Mouse (Mus musculus) testis, adult 2 months (tissue): ENCODE data around the gene Rnh1. TPM values are rescaled to one million over a fixed set of nuclear protein-coding genes. Genes with fewer than 3 reads are reported as not detected.

ENCODE experiments used
- H3K27ac ChIP-seq: fragments of 200-500 bp; 2 replicates; pipeline ENCODE4 v1.5.1; 2012; ENCODE audit warnings: low read depth, low read length; ENCODE audit not compliant: control insufficient read depth, insufficient read depth
- H3K27me3 ChIP-seq: fragments of 200-500 bp; 2 replicates; pipeline ENCODE4 v1.6.1; 2012; ENCODE audit warnings: mild to moderate bottlenecking, low read length, moderate library complexity; ENCODE audit not compliant: control insufficient read depth, insufficient read depth
- H3K36me3 ChIP-seq: fragments of 200-500 bp; 2 replicates; pipeline ENCODE4 v1.6.1; 2012; ENCODE audit warnings: mild to moderate bottlenecking, low read length; ENCODE audit not compliant: control insufficient read depth, insufficient read depth
- H3K4me1 ChIP-seq: fragments of 200-500 bp; 2 replicates; pipeline ENCODE4 v1.6.1; 2012; ENCODE audit warnings: low read length; ENCODE audit not compliant: control insufficient read depth, insufficient read depth
- H3K4me3 ChIP-seq: fragments of 200-500 bp; 2 replicates; pipeline ENCODE4 v1.5.1; 2012; ENCODE audit warnings: low read depth, mild to moderate bottlenecking, low read length, moderate library complexity, mixed read lengths; ENCODE audit not compliant: control insufficient read depth
- CTCF ChIP-seq: fragments of 200-500 bp; IDR thresholded peaks from 2 replicates; pipeline ENCODE4 v1.5.1; 2012; ENCODE audit warnings: low read depth, mild to moderate bottlenecking, inconsistent platforms, low read length, moderate library complexity; ENCODE audit not compliant: control insufficient read depth, insufficient read depth, insufficient replicate concordance
- POLR2A ChIP-seq: fragments of 200-500 bp; IDR thresholded peaks from 2 replicates; pipeline ENCODE4 v1.6.1; 2012; ENCODE audit warnings: low read depth, mild to moderate bottlenecking, inconsistent platforms, low read length, moderate library complexity; ENCODE audit not compliant: control insufficient read depth
- polyA plus RNA-seq: library from polyadenylated mRNA; depleted of rRNA; stranded (reverse); fragments of >200 nt; gene quantifications from 2 replicates; pipeline ENCODE4 v1.2.3, GENCODE M21; 2012

The Rnh1 gene
- polyA plus RNA-seq, 1 experiment, result 16.6 TPM

DNA sequence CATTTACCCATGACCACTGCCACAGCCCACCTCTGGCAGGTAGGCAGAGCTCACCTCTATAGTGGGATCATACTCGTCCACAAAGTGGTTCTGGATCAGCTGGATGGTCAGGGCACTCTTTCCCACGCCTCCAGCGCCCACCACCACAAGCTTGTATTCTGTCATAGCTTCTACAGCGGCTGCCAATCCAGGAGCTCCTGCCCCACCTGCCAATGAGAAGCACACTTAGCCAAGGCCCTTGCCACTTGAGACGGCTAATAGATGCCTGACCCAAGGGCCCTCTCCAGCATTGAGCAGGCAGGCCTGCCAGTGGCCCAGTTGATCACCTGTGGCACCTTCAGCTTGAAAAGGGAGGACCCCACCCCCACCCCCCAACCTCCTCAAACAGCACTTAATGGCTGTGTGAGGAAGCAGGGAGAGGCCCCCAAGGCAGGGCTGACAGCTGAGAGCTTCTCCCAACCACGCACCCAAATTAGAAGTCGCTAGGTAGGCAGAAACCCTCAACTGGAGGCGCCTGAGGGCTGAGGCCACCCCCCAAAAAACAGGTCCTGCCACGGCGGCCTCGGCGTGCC lies 20.2 kb upstream of the Rnh1 start:
- H3K27ac ChIP-seq, result peak overlapping the region; percentile 42; the same call in 1 of the 2 replicates

DNA sequence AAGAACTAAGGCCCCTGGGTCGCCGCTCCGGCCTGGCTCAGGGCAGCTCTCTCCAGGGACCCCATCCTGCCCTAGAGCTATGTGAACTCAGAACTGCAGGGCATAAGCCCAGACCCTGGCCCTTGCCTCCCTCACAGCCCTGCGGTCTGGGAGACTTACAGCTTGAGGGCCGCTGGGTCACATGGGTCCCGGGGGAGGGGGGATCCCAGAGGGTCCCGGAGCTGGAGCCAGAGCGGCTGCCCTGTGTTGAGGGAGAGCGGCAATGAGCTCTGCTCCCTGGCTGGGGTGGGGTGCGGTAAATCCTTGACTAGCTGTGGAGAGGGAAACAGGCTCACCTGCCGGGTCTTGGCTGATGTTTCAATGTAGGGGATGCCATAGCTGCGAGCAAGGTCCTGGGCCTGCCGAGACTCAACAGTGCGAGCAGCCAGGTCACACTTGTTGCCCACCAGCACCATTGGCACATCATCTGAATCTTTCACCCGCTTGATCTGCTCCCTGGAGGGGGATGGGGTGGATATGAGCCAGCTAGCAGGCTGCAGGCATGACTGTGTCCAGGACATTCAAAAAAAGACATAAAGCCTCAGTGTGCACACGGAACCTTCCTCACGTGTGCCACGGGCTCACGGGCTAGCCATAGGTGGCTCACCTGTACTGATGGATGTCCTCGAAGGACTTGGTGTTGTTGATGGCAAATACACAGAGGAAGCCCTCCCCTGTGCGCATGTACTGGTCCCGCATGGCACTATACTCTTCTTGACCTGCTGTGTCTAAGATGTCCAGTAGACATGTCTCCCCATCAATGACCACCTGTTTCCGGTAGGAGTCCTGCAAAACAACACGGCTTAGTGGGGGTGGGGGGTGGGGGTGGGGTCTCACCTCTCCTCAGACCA lies 19.4 kb upstream of the Rnh1 start:
- Histone ChIP-seq H3K4me1 (peaks cover 7% of the 10 kb centered on the region), H3K4me3 (no peak overlapping the region), H3K27me3 (no peaks in the 10 kb centered on the region), H3K36me3 (no peaks in the 10 kb centered on the region), H3K27ac (no peak overlapping the region)
- TF ChIP-seq POLR2A (no peak), CTCF (no peak)

More for the DNA sequence above, 20.2 kb upstream of the Rnh1 start:
- Histone ChIP-seq H3K27me3 (no peaks in the 10 kb centered on the region), H3K36me3 (no peaks in the 10 kb centered on the region), H3K4me3 (peak overlapping the region; percentile 83), H3K4me1 (peaks cover 7% of the 10 kb centered on the region)
- TF ChIP-seq CTCF, result no peak
- no peak for TF ChIP-seq POLR2A

DNA sequence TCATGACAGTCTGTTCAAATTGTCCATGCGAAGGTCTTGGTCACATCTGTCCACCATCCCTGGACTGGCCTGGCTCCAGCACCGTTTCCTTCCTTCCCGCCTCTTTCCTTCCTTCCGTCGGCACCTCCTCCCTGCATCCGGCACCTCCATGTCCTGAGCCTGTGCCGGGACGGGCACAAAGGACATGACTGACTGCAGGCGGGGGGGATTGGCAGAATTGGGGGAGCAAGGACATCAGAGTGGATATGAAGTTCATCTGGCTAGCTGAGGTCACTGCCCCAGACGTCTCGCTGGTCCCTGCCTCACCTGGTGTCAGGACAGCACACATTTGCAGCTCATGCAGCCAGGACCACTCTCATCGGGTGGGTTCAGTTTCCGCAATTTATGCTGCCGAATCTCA lies 18.4 kb upstream of the Rnh1 start:
- Histone ChIP-seq H3K36me3 (no peaks in the 10 kb centered on the region), H3K4me3 (no peak overlapping the region), H3K27me3 (no peaks in the 10 kb centered on the region), H3K4me1 (peaks cover 7% of the 10 kb centered on the region), H3K27ac (no peak overlapping the region)
- TF ChIP-seq CTCF (no peak), POLR2A (no peak)

DNA sequence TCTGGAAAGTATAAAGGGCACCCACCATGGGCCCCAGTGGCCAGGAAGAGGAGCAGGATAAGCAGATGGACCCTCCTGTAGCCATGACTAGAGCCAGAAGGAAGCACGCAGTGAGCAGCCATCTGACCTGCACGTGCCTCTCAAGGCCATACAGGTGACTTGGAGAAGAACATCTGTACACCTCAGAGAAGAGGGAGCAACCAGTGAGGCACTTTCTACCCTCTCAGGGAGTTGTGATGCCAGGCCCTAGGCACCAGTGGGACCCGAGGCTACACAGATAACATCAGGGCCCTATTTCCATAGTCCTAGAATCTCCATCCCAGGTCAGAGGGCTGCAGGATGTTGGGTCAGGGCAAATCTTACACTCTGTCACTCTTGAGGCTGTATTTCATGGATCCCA lies 17.6 kb upstream of the Rnh1 start:
- Histone ChIP-seq H3K4me3 (no peak overlapping the region), H3K4me1 (peaks cover 7% of the 10 kb centered on the region), H3K36me3 (no peaks in the 10 kb centered on the region), H3K27ac (no peak overlapping the region), H3K27me3 (no peaks in the 10 kb centered on the region)
- TF ChIP-seq POLR2A, result no peak
- TF ChIP-seq CTCF, result no peak

DNA sequence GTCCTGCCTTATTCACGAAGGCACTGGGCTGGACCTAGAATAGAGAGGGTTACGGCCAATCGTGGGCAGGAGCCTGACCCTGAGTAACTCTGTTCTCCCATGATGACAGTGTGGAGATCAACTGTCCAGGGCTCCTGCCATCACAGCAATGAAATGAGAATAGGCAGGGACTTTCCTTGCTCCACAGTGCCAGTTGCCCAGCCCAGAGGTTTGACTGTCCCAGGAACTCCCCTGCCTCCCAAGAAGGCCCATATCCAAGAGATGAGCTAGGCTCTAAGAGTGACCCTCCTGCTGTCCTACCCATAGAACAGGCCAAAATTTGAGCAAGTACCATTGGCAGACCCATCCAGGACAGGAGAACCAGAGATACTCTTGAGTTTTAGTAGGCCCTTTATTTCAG lies 16.1 kb upstream of the Rnh1 start:
- no peaks in the 10 kb centered on the region for H3K27me3 ChIP-seq
- peaks cover 7% of the 10 kb centered on the region for H3K4me1 ChIP-seq
- TF ChIP-seq CTCF (no peak), POLR2A (no peak)
- no peak overlapping the region for H3K27ac ChIP-seq
- H3K36me3 ChIP-seq, result no peaks in the 10 kb centered on the region
- no peak overlapping the region for H3K4me3 ChIP-seq

DNA sequence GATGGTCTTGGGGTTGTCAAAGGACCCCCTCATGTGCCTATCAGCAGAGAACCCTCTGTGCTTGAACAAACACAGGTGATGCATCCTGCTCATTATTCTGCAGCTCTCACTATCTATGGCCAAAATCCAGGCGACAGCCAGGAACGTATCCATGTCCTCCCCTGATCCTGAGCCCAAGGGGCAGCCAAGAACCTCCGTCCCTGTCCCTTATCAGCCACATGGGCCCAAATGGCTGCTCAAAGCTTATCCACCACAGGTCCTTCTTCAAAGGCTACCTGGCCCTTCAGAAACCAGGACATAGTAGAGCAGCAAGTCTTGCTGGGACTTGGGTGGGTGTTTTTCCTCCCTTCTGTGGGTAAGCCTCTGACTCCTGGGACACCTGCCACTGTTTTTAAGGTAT lies 15.5 kb upstream of the Rnh1 start:
- peaks cover 6% of the 10 kb centered on the region for H3K4me1 ChIP-seq

DNA sequence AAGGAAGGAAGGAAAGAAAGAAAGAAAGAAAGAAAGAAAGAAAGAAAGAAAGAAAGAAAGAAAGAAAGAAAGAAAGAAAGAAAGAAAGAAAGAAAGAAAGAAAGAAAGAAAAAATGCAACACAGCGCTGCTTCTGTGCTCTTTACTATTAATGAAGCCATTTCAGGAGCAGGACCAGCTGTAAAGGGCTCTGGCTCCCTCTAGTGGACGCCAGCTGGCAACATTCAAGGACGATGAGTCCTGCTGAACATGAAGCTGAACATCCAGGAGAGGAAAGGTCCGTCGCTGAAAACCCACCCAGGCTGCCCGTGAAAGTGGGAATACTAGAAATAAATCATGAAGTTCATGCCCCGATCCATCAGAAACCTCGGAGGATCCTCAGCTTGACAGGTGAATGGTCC lies 3.5 kb upstream of the Rnh1 start:
- Histone ChIP-seq H3K36me3 (no peaks in the 10 kb centered on the region), H3K27me3 (no peaks in the 10 kb centered on the region), H3K4me3 (no peak overlapping the region), H3K4me1 (no peaks in the 10 kb centered on the region; the same call in 1 of the 2 replicates), H3K27ac (no peak overlapping the region)
- peak; percentile 89; the same call in 1 of the 2 replicates for TF ChIP-seq CTCF
- TF ChIP-seq POLR2A, result no peak

More for the DNA sequence above, 15.5 kb upstream of the Rnh1 start:
- H3K36me3 ChIP-seq, result no peaks in the 10 kb centered on the region
- no peak overlapping the region for H3K27ac ChIP-seq
- no peak for TF ChIP-seq CTCF
- TF ChIP-seq POLR2A, result no peak
- H3K27me3 ChIP-seq, result no peaks in the 10 kb centered on the region
- H3K4me3 ChIP-seq, result no peak overlapping the region
